Mouse (Mus musculus) A20 (cell line): ENCODE measurements at regions not wholly inside any gene's neighbourhood (a gene's known extent, or its start where the extent isn't known, plus 50 kb on each side); places are given as distances from the start of the nearest gene placed in this dataset.

ENCODE experiments used
- DNase-seq: peaks from one replicate; pipeline ENCODE4 v3.0.0-alpha.2; 2011; ENCODE audit warnings: low read depth, low spot score

- DNase-seq = no peak
Measured at GRCm38 (mm10) chr10:126748696-126749466, 152.3 kb downstream of the Atp23 start.

- no peak for DNase-seq
Measured at GRCm38 (mm10) chr10:126734661-126735060, 166.5 kb downstream of the Atp23 start.

- no peak for DNase-seq
Measured at GRCm38 (mm10) chr10:126727840-126728239, 173.3 kb downstream of the Atp23 start.

- no peak for DNase-seq
Measured at GRCm38 (mm10) chr10:126717961-126718360, 183.2 kb downstream of the Atp23 start.

- no peak for DNase-seq
Measured at GRCm38 (mm10) chr10:126711758-126712157, 189.4 kb downstream of the Atp23 start.

- no peak for DNase-seq
Measured at GRCm38 (mm10) chr10:126709219-126709917, 191.8 kb downstream of the Atp23 start.

- no peak for DNase-seq
Measured at GRCm38 (mm10) chr10:126708730-126709129, 192.4 kb downstream of the Atp23 start.

- no peak for DNase-seq
Measured at GRCm38 (mm10) chr10:126708215-126708614, 192.9 kb downstream of the Atp23 start.

- DNase-seq = no peak
Measured at GRCm38 (mm10) chr10:126697086-126697485, 204.1 kb downstream of the Atp23 start.

GRCm38 (mm10) chr10:126690914-126691673 lies 210.1 kb downstream of the Atp23 start:
- DNase-seq = no peak

- no peak for DNase-seq
Measured at GRCm38 (mm10) chr10:126680275-126681184, 220.6 kb downstream of the Atp23 start.

GRCm38 (mm10) chr10:126679224-126680120 lies 221.7 kb downstream of the Atp23 start:
- DNase-seq = no peak

GRCm38 (mm10) chr10:126673437-126673836 lies 227.7 kb downstream of the Atp23 start:
- DNase-seq = no peak

GRCm38 (mm10) chr10:126664408-126665083 lies 236.6 kb downstream of the Atp23 start:
- no peak for DNase-seq

- no peak for DNase-seq
Measured at GRCm38 (mm10) chr10:126663461-126664013, 237.6 kb downstream of the Atp23 start.

- DNase-seq = no peak
Measured at GRCm38 (mm10) chr10:126662765-126663164, 238.4 kb downstream of the Atp23 start.

- no peak for DNase-seq
Measured at GRCm38 (mm10) chr10:126661095-126661615, 240.0 kb downstream of the Atp23 start.

- DNase-seq = no peak
Measured at GRCm38 (mm10) chr10:126660024-126660423, 241.1 kb downstream of the Atp23 start.

- no peak for DNase-seq
Measured at GRCm38 (mm10) chr10:126652693-126653092, 248.5 kb downstream of the Atp23 start.
